Mouse (Mus musculus): Measurements from ENCODE around the gene Syf2. TPM values are rescaled to one million over a fixed set of nuclear protein-coding genes. Genes with fewer than 3 reads are reported as not detected.

The Syf2 gene
- total and polyA plus RNA-seq, 3 experiments, result 59.2 to 77.1 (median 76.1) TPM

DNA sequence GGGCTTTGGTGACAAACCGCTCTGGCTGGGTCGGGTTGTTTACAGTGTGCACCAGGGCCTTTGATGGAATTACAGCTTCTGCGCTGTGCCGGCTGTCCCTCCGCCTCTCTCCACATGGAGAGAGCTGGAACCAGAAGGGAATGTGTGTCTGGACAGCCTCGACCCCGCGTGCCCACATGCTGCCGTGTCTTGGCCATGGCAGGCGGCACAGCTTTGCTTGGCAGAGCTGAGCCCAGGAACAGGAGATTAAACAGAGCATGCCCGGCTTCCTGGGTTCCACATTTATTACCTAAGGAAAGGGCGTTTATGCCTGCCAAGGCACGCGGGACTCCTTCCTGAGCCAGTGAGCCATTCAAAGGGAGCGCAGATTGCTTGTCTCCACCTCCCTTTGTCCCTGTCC lies 23.8 kb downstream of the Syf2 start:
- Histone ChIP-seq H3K4me3 (replicated peaks in 1 of 3; ENCODE audit: low read depth in 2 of 3, low read length in 2 of 3, poor library complexity in 1 of 3) (no peak overlapping the region), H3K9me3 (replicated peaks; ENCODE audit: low read length) (no peaks in the 10 kb centered on the region), H3K27me3 (replicated peaks) (peaks cover 33% of the 10 kb centered on the region), H3K79me2 (replicated peaks; ENCODE audit: control insufficient read depth, extremely low read depth, insufficient read depth, poor library complexity, severe bottlenecking) (no peaks in the 10 kb centered on the region), H3K9ac (ENCODE audit: insufficient read depth, low read depth) (no peak overlapping the region), H3K4me1 (ENCODE audit: control insufficient read depth in 1 of 2, insufficient read depth in 2 of 2) (peaks cover 0 to 7% of the 10 kb centered on the region in 2 experiments; a peak in 3 of 4 replicates), H3K4me2 (ENCODE audit: insufficient read depth, low read depth, poor library complexity, severe bottlenecking) (no peak overlapping the region), H3K27ac (ENCODE audit: insufficient read depth, low read depth) (no peak overlapping the region), H3K36me3 (replicated peaks in 1 of 2; ENCODE audit: control insufficient read depth in 1 of 2, insufficient read depth in 1 of 2, low read length in 1 of 2) (no peaks in the 10 kb centered on the region)
- no peak for DNase-seq (ENCODE audit: extremely low read depth)
- no peak for TF ChIP-seq MYC (IDR thresholded peaks at IDR 0.05; ENCODE audit: low read depth, low read length)
- TF ChIP-seq BHLHE40 (IDR thresholded peaks at IDR 0.05; ENCODE audit: low read depth, low read length), result no peak
- TF ChIP-seq ZMIZ1 (IDR thresholded peaks at IDR 0.05; ENCODE audit: low read depth, low read length), result no peak
- TF ChIP-seq GABPA (IDR thresholded peaks at IDR 0.05; ENCODE audit: insufficient replicate concordance, low read depth, low read length), result no peak
- TF ChIP-seq ZKSCAN1 (IDR thresholded peaks at IDR 0.05; ENCODE audit: borderline replicate concordance, low read depth, low read length), result no peak
- TF ChIP-seq CHD2 (IDR thresholded peaks at IDR 0.05; ENCODE audit: low read length), result no peak
- TF ChIP-seq ETS1 (conservative IDR thresholded peaks at IDR 0.05; ENCODE audit: low read depth, low read length), result no peak
- no peak for TF ChIP-seq MEF2A (IDR thresholded peaks at IDR 0.05; ENCODE audit: borderline replicate concordance, low read depth, low read length)
- TF ChIP-seq ELF1 (IDR thresholded peaks at IDR 0.05; ENCODE audit: low read depth, low read length), result no peak
- TF ChIP-seq EP300 (IDR thresholded peaks at IDR 0.05; ENCODE audit: low read length), result no peak
- TF ChIP-seq HCFC1 (IDR thresholded peaks at IDR 0.05; ENCODE audit: low read depth, low read length), result no peak
- no peak for TF ChIP-seq SMC3 (IDR thresholded peaks at IDR 0.05; ENCODE audit: low read depth, low read length)
- no peak for TF ChIP-seq MAFK (IDR thresholded peaks at IDR 0.05; ENCODE audit: insufficient replicate concordance, low read length)
- no peak for TF ChIP-seq NRF1 (IDR thresholded peaks at IDR 0.05; ENCODE audit: low read depth, low read length)
- TF ChIP-seq TBP (conservative IDR thresholded peaks at IDR 0.05; ENCODE audit: low read depth, low read length), result no peak
- no peak for TF ChIP-seq USF1 (IDR thresholded peaks at IDR 0.05; ENCODE audit: low read depth, low read length)
- no peak for TF ChIP-seq MAX (IDR thresholded peaks at IDR 0.05; ENCODE audit: low read length)
- no peak for TF ChIP-seq JUND (conservative IDR thresholded peaks at IDR 0.05; ENCODE audit: low read depth, low read length)
- TF ChIP-seq ZNF384 (IDR thresholded peaks at IDR 0.05; ENCODE audit: low read depth, low read length), result no peak
- no peak for TF ChIP-seq KAT2A (IDR thresholded peaks at IDR 0.05; ENCODE audit: insufficient replicate concordance, low read length)
- in situ Hi-C loops (cut with MboI; ENCODE audit: low pct_ligation_motif_present, low pct_unique_long_range_greater_than_20kb, low sequenced_read_pairs) (no loop called here), dilution Hi-C loops (cut with MboI; ENCODE audit: extremely low pct_ligation_motif_present, extremely low pct_unique_long_range_greater_than_20kb, low sequenced_read_pairs) (no loop called here)

DNA sequence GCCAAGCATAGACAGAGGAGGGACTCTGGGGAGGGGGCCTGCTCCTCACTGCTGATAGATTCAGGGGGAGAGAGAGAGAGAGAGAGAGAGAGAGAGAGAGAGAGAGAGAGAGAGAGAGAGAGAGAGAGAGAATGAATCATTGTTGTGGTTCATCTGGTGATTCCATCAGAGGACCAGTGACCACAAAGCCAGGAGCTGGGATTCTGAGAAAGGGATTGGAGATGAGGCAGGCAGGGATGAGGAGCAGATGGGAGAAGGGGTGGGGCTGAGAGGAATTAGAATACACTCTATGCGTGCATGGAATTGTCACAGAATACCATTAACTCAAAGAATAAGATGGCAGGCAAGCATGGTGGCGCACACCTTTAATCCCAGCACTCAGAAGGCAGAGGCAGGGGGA lies 24.5 kb downstream of the Syf2 start:
- in situ Hi-C loops (cut with MboI; ENCODE audit: low pct_ligation_motif_present, low pct_unique_long_range_greater_than_20kb, low sequenced_read_pairs), result no loop called here

More for the DNA sequence above, 24.5 kb downstream of the Syf2 start:
- DNase-seq (ENCODE audit: extremely low read depth), result no peak
- H3K4me1 ChIP-seq (ENCODE audit: control insufficient read depth in 1 of 2, insufficient read depth in 2 of 2), result peaks cover 0 to 7% of the 10 kb centered on the region in 2 experiments; a peak in 3 of 4 replicates
- H3K79me2 ChIP-seq (replicated peaks; ENCODE audit: control insufficient read depth, extremely low read depth, insufficient read depth, poor library complexity, severe bottlenecking), result no peaks in the 10 kb centered on the region
- no peaks in the 10 kb centered on the region for H3K36me3 ChIP-seq (replicated peaks in 1 of 2; ENCODE audit: control insufficient read depth in 1 of 2, insufficient read depth in 1 of 2, low read length in 1 of 2)
- H3K27ac ChIP-seq (ENCODE audit: insufficient read depth, low read depth), result no peak overlapping the region
- no peak overlapping the region for H3K9ac ChIP-seq (ENCODE audit: insufficient read depth, low read depth)
- dilution Hi-C loops (cut with MboI; ENCODE audit: extremely low pct_ligation_motif_present, extremely low pct_unique_long_range_greater_than_20kb, low sequenced_read_pairs), result no loop called here
- H3K4me2 ChIP-seq (ENCODE audit: insufficient read depth, low read depth, poor library complexity, severe bottlenecking), result no peak overlapping the region
- TF ChIP-seq JUND (conservative IDR thresholded peaks at IDR 0.05; ENCODE audit: low read depth, low read length) (no peak), NRF1 (IDR thresholded peaks at IDR 0.05; ENCODE audit: low read depth, low read length) (no peak), POLR2AphosphoS2 (IDR thresholded peaks at IDR 0.05; ENCODE audit: low read depth, low read length) (no peak)
- H3K4me3 ChIP-seq (replicated peaks in 1 of 3; ENCODE audit: low read depth in 2 of 3, low read length in 2 of 3, poor library complexity in 1 of 3), result no peak overlapping the region
- H3K9me3 ChIP-seq (replicated peaks; ENCODE audit: low read length), result no peaks in the 10 kb centered on the region
- H3K27me3 ChIP-seq (replicated peaks), result peaks cover 38% of the 10 kb centered on the region
